Mouse (Mus musculus) retina, postnatal 1 day (tissue): ENCODE data around the gene S100a9.
A peak's percentile ranks its signal among the peaks of the same experiment; 100 is the strongest.

Experiments used
- DNase-seq: peaks from one replicate; pipeline ENCODE4 v3.0.0-alpha.2; 2012

S100a9 gene

GRCm38 (mm10) chr3:90695613-90696012 lies at the start of gene S100a9:
Gene S100a9 (minus strand): TSS chr3:90695721.
- DNase-seq: no peak

GRCm38 (mm10) chr3:90726606-90727005 lies 31.1 kb upstream of the S100a9 start, which contains the start of gene Pglyrp4:
Gene Pglyrp4 (plus strand): TSS chr3:90726906.
- no peak for DNase-seq

- DNase-seq: peak; percentile 92
Observed at GRCm38 (mm10) chr3:90709591-90710460, 14.3 kb upstream of the S100a9 start.

- DNase-seq: peak; percentile 53
Observed at GRCm38 (mm10) chr3:90708523-90709202, 13.1 kb upstream of the S100a9 start.

GRCm38 (mm10) chr3:90702244-90702643 lies 6.7 kb upstream of the S100a9 start:
- no peak for DNase-seq

GRCm38 (mm10) chr3:90693496-90693895 lies 2.0 kb downstream of the S100a9 start:
- DNase-seq: no peak

GRCm38 (mm10) chr3:90686835-90687234 lies 8.7 kb downstream of the S100a9 start:
- DNase-seq: no peak

- DNase-seq: no peak
Observed at GRCm38 (mm10) chr3:90683929-90684328, 11.6 kb downstream of the S100a9 start.

GRCm38 (mm10) chr3:90678656-90679055 lies 16.9 kb downstream of the S100a9 start:
- DNase-seq: no peak

GRCm38 (mm10) chr3:90668846-90669245 lies 26.7 kb downstream of the S100a9 start, which contains the start of gene S100a8:
Gene S100a8 (plus strand): TSS chr3:90668978.
- peak; percentile 12 for DNase-seq

GRCm38 (mm10) chr3:90664219-90664618 lies 31.3 kb downstream of the S100a9 start:
- DNase-seq: peak; percentile 20

GRCm38 (mm10) chr3:90659364-90660044 lies 36.0 kb downstream of the S100a9 start:
- no peak for DNase-seq

GRCm38 (mm10) chr3:90657405-90657804 lies 38.1 kb downstream of the S100a9 start:
- DNase-seq: peak; percentile 14

- no peak for DNase-seq
Observed at GRCm38 (mm10) chr3:90653717-90654116, 41.8 kb downstream of the S100a9 start, which contains the start of gene S100a7a. Gene S100a7a (plus strand): TSS chr3:90654017.

GRCm38 (mm10) chr3:90652878-90653508 lies 42.5 kb downstream of the S100a9 start:
- peak; percentile 86 for DNase-seq

- no peak for DNase-seq
Observed at GRCm38 (mm10) chr3:90649832-90650231, 45.7 kb downstream of the S100a9 start.

- DNase-seq: no peak
Observed at GRCm38 (mm10) chr3:90648981-90649380, 46.5 kb downstream of the S100a9 start.

GRCm38 (mm10) chr3:90647291-90647690 lies 48.2 kb downstream of the S100a9 start:
- DNase-seq: no peak

GRCm38 (mm10) chr3:90644220-90644619 lies 51.3 kb downstream of the S100a9 start:
- peak; percentile 47 for DNase-seq
